Mouse (Mus musculus): ENCODE measurements at regions not wholly inside any gene's neighbourhood (a gene's known extent, or its start where the extent isn't known, plus 50 kb on each side); places are given as distances from the start of the nearest gene placed in this dataset.

DNA sequence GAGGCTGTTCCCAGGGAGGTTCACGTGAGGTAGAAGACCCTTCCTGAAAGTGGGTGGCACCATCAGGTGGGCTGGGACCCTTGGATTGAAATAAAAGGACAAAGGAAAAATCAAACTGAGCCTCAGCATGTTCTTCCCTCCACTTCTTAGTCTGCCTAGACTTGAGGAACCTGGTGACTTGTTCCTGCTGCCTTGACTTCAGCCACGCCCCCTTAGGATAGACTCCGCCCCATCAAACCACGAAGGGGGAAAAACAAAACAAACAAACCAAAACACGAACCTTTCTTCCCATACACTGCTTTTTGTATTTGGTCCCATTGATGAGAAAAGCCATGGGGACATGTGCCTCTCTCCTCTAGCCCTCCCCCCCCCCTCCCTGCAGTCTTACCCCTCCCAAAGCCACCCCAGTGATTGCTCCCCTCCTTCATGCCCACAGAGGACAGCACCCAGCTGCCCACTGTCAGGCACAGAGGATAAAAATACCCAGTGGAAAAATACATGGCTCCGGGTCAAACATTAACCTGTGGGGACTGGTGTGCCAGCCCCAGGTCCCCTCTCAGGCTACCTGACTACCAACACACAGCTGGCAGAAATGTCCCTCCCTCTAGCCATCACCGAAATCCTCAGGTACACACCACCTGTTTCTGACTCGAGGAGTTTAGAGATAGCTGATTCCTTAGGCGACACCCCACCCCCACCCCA lies 148.0 kb downstream of the Vegfa start:
- ATAC-seq (ENCODE audit: insufficient read depth, low read depth) = no peak
- Histone ChIP-seq H3K4me1 (ENCODE audit: control insufficient read depth, insufficient read depth) (peaks cover 26% of the 10 kb centered on the region), H3K4me3 (ENCODE audit: low read depth, low read length) (no peak overlapping the region), H3K9me3 (replicated peaks; ENCODE audit: control insufficient read depth, low read length) (no peaks in the 10 kb centered on the region), H3K36me3 (replicated peaks; ENCODE audit: control insufficient read depth, insufficient read depth, low read length) (no peaks in the 10 kb centered on the region), H3K9ac (replicated peaks; ENCODE audit: low read depth, low read length) (no peak overlapping the region), H3K27me3 (ENCODE audit: control insufficient read depth, insufficient read depth, low read length) (peaks cover 5% of the 10 kb centered on the region; the same call in 1 of the 2 replicates), H3K27ac (ENCODE audit: low read depth) (no peak overlapping the region), H3K4me2 (ENCODE audit: low read depth, low read length) (no peak overlapping the region)
- no peak for DNase-seq (ENCODE audit: low spot score)
- no peak for TF ChIP-seq EP300 (IDR thresholded peaks at IDR 0.05; ENCODE audit: low read depth)
- no peak for TF ChIP-seq CTCF (IDR thresholded peaks at IDR 0.05; ENCODE audit: low read depth)
- WGBS = 69% methylated on average over 9 of the region's 9 CpGs

DNA sequence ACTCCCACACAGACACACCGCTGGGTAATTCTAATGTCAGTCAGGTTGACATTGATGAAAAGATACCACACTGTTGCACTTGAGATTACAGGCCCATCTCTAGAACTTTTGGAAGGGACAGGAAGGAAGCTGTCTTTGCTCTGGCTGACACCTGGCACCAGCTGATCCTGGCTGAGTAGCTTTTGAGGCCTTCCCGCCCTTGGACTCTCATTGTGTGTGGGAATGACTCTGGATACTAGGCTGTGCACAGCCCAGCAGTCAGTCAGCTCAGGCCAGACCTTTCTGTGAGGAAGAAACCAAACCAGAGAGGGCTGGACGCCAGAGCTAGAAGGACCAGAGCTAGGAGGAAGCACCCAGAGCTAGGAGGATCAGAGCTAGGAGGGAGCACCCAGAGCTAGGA lies 149.0 kb upstream of the 1600014C23Rik start:
- H3K27me3 ChIP-seq (ENCODE audit: control insufficient read depth, insufficient read depth, low read length) = peaks cover under 1% of the 10 kb centered on the region; the same call in 1 of the 2 replicates
- H3K36me3 ChIP-seq (replicated peaks; ENCODE audit: control insufficient read depth, insufficient read depth, low read length) = no peaks in the 10 kb centered on the region
- TF ChIP-seq CTCF (IDR thresholded peaks at IDR 0.05; ENCODE audit: low read depth) (no peak), EP300 (IDR thresholded peaks at IDR 0.05; ENCODE audit: low read depth) (no peak)
- no peak overlapping the region for H3K4me3 ChIP-seq (ENCODE audit: low read depth, low read length)
- WGBS = 43% methylated on average over 3 of the region's 3 CpGs
- no peak overlapping the region for H3K4me2 ChIP-seq (ENCODE audit: low read depth, low read length)
- no peak overlapping the region for H3K9ac ChIP-seq (replicated peaks; ENCODE audit: low read depth, low read length)
- H3K9me3 ChIP-seq (replicated peaks; ENCODE audit: control insufficient read depth, low read length) = peaks cover 4% of the 10 kb centered on the region; the same call in 1 of the 2 replicates
- H3K4me1 ChIP-seq (ENCODE audit: control insufficient read depth, insufficient read depth) = peaks cover 25% of the 10 kb centered on the region
- ATAC-seq (ENCODE audit: insufficient read depth, low read depth) (no peak), DNase-seq (ENCODE audit: low spot score) (no peak)
- no peak overlapping the region for H3K27ac ChIP-seq (ENCODE audit: low read depth)

DNA sequence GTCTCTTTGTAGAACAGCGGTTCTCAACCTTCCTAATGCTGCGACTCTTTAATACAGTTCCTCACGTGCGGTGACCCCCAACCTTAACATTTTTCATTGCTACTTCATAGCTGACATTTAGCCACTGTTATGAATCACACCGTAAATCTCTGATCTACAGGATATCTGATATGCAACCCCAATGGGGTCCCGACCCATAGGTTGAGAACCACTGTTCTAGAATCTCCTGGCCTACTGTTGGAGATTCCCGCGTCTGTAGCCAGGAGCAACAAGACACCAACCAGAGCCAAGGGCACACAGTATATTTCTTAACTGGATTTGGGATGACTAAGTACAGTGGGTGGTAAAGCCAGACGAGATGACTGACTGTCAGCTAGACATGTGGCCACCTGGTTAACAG lies 147.6 kb upstream of the 1600014C23Rik start:
- peaks cover 15% of the 10 kb centered on the region for H3K4me1 ChIP-seq (ENCODE audit: control insufficient read depth, insufficient read depth)
- TF ChIP-seq EP300 (IDR thresholded peaks at IDR 0.05; ENCODE audit: low read depth) (no peak), CTCF (IDR thresholded peaks at IDR 0.05; ENCODE audit: low read depth) (no peak)
- 94% methylated on average over 9 of the region's 9 CpGs for WGBS

DNA sequence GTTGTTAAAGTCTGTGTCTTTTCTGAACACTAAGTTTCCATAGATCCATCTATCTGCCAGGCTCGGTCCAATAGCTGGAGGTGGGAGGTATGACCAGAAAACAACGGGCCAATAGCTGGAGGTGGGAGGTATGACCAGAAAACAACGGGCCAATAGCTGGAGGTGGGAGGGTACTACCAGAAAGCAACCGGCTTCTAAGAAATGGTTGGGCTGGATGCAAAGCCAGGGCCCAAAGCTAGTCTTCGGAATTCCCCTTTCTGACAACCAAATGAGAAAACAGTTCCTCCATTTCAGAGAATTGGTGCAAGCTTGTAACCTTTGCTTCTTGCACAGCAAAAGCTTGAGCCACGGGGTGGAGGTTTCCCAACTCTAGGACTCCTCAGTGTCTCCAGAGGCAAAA lies 147.1 kb upstream of the 1600014C23Rik start:
- DNase-seq (ENCODE audit: low spot score) (no peak), ATAC-seq (ENCODE audit: insufficient read depth, low read depth) (no peak)
- H3K9ac ChIP-seq (replicated peaks; ENCODE audit: low read depth, low read length) = no peak overlapping the region
- no peak overlapping the region for H3K4me3 ChIP-seq (ENCODE audit: low read depth, low read length)
- TF ChIP-seq EP300 (IDR thresholded peaks at IDR 0.05; ENCODE audit: low read depth) (no peak), CTCF (IDR thresholded peaks at IDR 0.05; ENCODE audit: low read depth) (no peak)
- 83% methylated on average over 6 of the region's 6 CpGs for WGBS
- no peak overlapping the region for H3K27ac ChIP-seq (ENCODE audit: low read depth)
- H3K4me2 ChIP-seq (ENCODE audit: low read depth, low read length) = no peak overlapping the region
- H3K4me1 ChIP-seq (ENCODE audit: control insufficient read depth, insufficient read depth) = peaks cover 11% of the 10 kb centered on the region
- H3K27me3 ChIP-seq (ENCODE audit: control insufficient read depth, insufficient read depth, low read length) = 0 out of 2 replicates have a peak, but pooled peaks cover 5% of the 10 kb centered on the region
- H3K36me3 ChIP-seq (replicated peaks; ENCODE audit: control insufficient read depth, insufficient read depth, low read length) = no peaks in the 10 kb centered on the region
- H3K9me3 ChIP-seq (replicated peaks; ENCODE audit: control insufficient read depth, low read length) = peaks cover 4% of the 10 kb centered on the region; the same call in 1 of the 2 replicates

More for the DNA sequence above, 147.6 kb upstream of the 1600014C23Rik start:
- Histone ChIP-seq H3K27me3 (ENCODE audit: control insufficient read depth, insufficient read depth, low read length) (0 out of 2 replicates have a peak, but pooled peaks cover 5% of the 10 kb centered on the region), H3K4me2 (ENCODE audit: low read depth, low read length) (no peak overlapping the region), H3K27ac (ENCODE audit: low read depth) (no peak overlapping the region), H3K4me3 (ENCODE audit: low read depth, low read length) (no peak overlapping the region), H3K9ac (replicated peaks; ENCODE audit: low read depth, low read length) (no peak overlapping the region), H3K9me3 (replicated peaks; ENCODE audit: control insufficient read depth, low read length) (peaks cover 4% of the 10 kb centered on the region; the same call in 1 of the 2 replicates), H3K36me3 (replicated peaks; ENCODE audit: control insufficient read depth, insufficient read depth, low read length) (no peaks in the 10 kb centered on the region)
- ATAC-seq (ENCODE audit: insufficient read depth, low read depth) (no peak), DNase-seq (ENCODE audit: low spot score) (no peak)

DNA sequence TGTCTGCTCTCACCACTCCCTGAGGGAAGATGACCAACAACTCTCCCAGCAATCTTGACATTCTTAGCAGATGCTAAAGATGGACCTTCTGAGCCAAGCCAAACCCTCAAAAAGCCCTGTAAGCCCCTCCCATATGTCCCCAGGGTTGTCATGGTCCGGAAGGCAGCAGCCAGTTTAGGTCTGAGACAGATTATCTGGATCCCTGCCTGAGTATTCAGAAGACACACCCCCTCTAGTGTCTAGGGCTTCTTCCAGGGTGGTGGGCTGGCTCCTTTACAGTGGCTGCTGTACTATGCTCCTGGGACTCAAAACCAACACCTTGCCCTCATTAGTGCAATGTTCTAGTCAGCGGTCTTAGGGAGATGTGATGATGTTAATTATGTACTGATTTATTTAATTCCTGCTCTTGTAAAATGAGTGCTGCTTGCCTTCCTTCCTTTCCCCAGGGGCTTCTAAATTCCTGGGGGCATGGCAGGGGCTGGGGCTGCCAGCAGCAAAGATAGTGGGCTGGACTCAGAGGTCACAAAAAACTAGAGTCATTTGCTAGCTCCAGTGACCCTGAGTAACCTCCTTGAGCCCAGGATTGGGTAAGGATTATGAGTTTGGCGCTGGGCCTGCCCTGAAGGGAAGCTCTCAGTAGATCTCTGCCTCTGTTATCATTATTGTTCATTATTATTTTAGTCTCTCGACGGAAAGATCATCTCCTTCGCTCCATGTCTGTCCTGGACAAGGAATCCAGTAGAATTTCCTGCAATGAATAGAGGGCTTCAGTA lies 146.0 kb upstream of the 1600014C23Rik start:
- Histone ChIP-seq H3K4me3 (ENCODE audit: low read depth, low read length) (no peak overlapping the region), H3K9ac (replicated peaks; ENCODE audit: low read depth, low read length) (no peak overlapping the region), H3K4me2 (ENCODE audit: low read depth, low read length) (no peak overlapping the region), H3K4me1 (ENCODE audit: control insufficient read depth, insufficient read depth) (peaks cover 3% of the 10 kb centered on the region), H3K27me3 (ENCODE audit: control insufficient read depth, insufficient read depth, low read length) (peaks cover 13% of the 10 kb centered on the region; the same call in 1 of the 2 replicates), H3K9me3 (replicated peaks; ENCODE audit: control insufficient read depth, low read length) (peaks cover 4% of the 10 kb centered on the region; the same call in 1 of the 2 replicates), H3K27ac (ENCODE audit: low read depth) (no peak overlapping the region), H3K36me3 (replicated peaks; ENCODE audit: control insufficient read depth, insufficient read depth, low read length) (no peaks in the 10 kb centered on the region)
- no peak for TF ChIP-seq EP300 (IDR thresholded peaks at IDR 0.05; ENCODE audit: low read depth)
- no peak for TF ChIP-seq CTCF (IDR thresholded peaks at IDR 0.05; ENCODE audit: low read depth)
- 61% methylated on average over 6 of the region's 6 CpGs for WGBS
- ATAC-seq (ENCODE audit: insufficient read depth, low read depth) (no peak), DNase-seq (ENCODE audit: low spot score) (no peak)

Measured in heart, postnatal 0 days (tissue).